Mouse (Mus musculus): ENCODE results near the gene Pygm.

Gene Pygm

DNA sequence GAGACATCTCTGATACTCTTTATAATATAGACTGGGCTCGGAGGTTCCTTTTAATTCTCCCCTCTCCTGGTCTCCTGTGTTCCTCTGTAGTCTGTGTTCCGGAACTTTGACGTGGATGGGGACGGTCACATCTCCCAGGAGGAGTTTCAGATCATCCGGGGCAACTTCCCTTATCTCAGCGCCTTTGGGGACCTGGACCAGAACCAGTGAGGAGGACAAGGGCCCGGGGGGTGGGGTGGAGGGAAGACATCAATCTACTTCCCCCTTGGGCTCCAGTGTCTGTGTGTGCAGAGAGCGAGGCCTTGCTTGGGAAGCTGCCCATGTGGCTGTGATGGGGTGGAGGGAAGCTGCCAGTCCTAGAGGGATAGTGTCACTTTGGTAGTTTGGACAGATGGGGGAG is 24.6 kb downstream of the Pygm start:
- DNase-seq (ENCODE audit: low spot score in 2 of 2): no peak

DNA sequence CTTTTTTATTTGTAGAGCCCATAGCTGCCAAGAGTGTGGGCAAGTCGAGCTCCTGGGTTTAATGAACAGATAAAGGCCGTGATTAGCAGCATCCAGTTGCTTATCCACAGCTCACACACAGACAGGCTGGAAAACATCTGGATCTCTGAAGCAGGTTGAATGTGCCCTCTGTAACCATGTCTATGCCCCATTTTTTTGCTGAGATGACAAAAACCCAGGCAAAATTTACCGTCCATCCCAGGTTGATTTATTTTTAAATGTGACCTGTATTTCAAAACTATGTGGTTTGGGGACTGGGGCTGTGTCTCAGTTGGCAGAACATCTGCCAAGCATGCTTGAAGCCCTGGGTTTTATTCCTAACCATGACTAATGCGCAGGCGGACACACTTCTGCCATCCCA is 25.0 kb downstream of the Pygm start:
- no peak for DNase-seq (ENCODE audit: low spot score in 2 of 2)

DNA sequence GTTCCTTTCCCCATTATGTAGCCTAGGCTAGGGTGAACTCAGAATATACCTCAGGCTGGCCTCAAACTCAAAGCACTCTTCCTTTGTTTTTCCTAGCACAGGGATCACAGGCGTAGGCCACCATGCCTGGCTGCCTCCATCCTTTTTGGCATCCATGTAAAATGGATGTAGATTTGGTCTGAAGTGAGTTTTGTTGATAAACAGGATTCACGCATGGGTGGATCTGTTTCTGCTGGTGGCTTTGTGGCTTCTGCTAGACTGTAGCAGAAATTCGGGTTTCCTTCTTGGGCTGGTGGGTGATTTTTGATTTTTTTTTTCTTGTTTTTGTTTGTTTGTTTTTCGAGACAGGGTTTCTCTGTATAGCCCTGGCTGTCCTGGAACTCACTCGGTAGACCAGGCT is 25.7 kb downstream of the Pygm start:
- no peak for DNase-seq (ENCODE audit: low spot score in 2 of 2)

DNA sequence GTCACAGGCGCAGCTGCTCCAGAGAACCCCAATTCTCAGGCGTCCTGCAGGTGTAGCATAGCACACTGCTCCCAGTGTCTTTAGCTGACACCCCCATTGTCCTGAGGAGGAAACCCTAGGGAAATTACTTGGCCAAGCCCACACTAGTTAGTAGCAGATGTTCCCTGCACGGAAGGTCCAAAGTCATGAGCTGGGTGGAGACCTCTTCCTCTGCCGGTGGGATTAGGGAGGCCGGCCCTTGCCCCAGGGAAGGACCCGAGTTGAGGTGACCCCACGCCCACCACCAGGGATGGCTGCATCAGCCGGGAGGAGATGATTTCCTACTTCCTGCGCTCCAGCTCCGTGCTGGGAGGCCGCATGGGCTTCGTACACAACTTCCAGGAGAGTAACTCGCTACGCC is 28.6 kb downstream of the Pygm start:
- DNase-seq (ENCODE audit: low spot score in 2 of 2): no peak

DNA sequence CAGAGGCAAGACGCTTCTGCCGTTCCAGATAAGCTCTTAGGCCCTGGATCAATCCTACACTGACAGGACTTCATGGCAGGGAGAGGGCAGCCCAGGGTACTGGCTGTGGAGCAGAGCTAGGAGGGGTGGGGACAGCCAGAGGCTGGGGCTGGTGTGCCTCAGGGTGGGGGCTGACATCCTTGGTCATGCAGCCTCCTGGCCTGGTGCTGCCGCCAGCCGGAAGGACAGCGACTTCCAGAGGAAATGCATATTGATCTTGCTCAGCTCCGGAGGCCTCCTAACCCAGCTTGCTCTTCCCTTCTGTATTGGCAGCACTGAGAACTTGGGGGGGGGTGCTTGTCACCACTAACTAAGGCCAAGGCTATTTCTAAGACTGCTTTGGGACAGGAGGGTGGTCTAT is 31.3 kb downstream of the Pygm start:
- no peak for DNase-seq (ENCODE audit: low spot score in 2 of 2)

GRCm38 (mm10) chr19:6416124-6416770 is 32.0 kb downstream of the Pygm start:
- no peak for DNase-seq (ENCODE audit: low spot score in 2 of 2)

- DNase-seq (ENCODE audit: low spot score in 2 of 2): no peak
These were observed 32.9 kb downstream of the Pygm start for GRCm38 (mm10) chr19:6416894-6417761.

- peak; percentile 75 to 88 for DNase-seq (ENCODE audit: low spot score in 2 of 2)
These were observed 34.2 kb downstream of the Pygm start, which contains the start of gene Nrxn2 for GRCm38 (mm10) chr19:6418233-6418879. Gene Nrxn2 (plus strand): TSS chr19:6418731.

GRCm38 (mm10) chr19:6418984-6419692 is 34.9 kb downstream of the Pygm start:
- no peak for DNase-seq (ENCODE audit: low spot score in 2 of 2)

GRCm38 (mm10) chr19:6419805-6420310 is 35.7 kb downstream of the Pygm start:
- DNase-seq (ENCODE audit: low spot score in 2 of 2): no peak

DNA sequence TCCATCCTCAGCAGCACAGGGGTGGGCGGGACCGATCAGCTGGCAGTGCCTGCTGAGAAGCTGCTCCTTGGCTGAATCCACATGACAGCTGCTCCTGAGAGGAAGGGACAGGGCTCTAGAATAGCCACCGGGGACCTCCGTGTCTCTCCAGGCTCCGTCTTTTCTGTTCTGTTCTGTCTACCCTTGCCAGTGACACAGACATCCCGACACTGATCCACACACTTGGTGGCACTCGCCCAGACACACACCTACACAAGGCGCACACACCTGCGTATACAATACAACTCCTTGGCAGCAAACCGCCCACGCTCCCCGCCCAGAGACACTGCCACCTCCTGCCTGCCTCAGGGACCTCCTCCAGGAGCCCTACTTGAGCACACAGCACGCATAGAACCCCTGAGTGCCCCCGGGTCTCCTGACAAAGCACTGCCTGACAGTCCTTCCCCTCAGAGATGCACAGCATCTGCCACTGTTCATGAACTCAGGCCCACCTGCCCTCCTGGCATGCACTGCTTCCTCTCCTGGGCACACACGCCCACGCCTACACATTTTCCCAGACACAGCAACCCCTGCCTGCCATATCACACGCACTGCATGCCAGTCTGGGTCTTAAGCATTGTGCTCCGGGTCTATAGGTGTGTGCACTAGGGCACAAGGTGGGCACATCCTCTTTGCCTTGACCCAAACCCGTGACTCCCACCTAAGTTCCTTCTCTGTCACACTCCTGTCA is 36.4 kb downstream of the Pygm start:
- no peak for DNase-seq (ENCODE audit: low spot score in 2 of 2)

DNA sequence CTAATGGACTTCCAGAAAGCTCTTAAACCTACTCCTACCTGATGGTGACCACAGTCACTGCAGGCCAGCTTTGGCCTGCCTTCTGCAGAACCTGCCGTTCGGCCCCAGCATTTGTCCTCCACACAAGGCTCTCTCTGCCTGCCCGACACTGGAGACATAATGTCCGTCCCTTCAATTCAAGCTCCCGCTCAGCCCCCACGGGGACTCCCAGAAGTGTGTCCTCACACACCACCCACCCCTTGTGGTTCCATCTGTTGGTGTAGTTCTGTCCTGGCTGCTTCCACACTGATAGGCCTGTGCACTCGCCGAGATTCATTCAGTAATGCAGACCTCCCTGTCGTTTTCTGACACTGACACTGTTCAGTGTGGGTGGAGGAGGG is 37.0 kb downstream of the Pygm start:
- no peak for DNase-seq (ENCODE audit: low spot score in 2 of 2)

DNA sequence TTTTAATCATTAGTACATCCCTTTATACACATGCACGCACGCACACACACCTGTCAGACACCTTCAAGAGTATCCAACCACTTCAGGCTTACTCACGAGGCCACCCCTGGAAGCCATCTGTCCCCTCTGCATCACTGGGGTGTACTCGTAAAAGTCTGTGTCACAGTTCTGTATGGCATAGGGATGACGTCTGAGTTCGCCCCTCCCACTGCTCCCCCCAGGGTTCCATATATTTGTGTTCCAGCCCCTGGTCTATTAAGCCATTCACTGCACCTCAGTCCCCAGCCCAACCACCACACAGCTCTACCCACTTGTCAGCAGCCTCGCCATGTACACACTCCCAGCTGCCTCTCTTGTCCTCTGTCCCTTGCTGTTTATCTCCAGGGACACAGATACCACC is 37.8 kb downstream of the Pygm start:
- no peak for DNase-seq (ENCODE audit: low spot score in 2 of 2)

GRCm38 (mm10) chr19:6423241-6423640 is 39.0 kb downstream of the Pygm start:
- no peak for DNase-seq (ENCODE audit: low spot score in 2 of 2)

GRCm38 (mm10) chr19:6424137-6424881 is 40.1 kb downstream of the Pygm start:
- no peak for DNase-seq (ENCODE audit: low spot score in 2 of 2)

GRCm38 (mm10) chr19:6425595-6425994 is 41.4 kb downstream of the Pygm start:
- no peak for DNase-seq (ENCODE audit: low spot score in 2 of 2)

DNA sequence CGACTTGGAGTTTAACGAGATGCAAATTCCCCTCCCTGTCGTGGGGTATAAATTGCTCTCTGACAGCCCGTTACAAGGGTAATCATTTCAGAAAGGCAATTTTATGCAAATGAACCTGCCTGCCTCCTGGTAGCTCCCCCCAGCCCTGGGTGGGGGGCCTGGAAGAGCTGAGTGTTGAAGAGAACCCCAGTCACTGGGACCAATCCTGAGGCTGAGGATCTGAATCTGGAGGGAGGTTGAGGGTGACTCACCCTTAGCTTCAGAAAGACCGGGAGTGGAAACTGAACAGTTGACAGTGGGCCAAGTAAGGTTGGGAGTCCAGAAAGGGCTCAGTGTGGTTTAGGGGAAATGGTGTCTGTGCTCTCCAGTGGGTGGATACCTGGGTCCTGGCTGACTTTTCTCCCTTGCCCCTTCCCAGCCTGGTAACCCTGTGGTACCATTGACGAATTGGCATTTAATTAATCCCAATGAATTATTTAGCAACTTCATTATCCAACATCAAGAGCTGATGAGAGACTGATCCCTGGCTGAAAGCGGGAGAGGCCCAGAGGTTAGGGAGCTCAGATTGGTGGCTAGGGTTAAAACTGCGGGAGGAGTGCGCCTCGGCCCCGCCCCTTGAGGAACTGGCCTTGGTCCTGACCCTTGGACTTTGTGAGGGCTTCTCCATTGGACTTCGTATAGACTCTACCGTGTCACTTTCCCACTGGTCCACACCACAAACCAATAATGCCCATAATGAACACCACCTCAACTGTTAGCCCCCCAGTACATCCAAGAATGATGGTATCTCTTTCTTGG is 42.7 kb downstream of the Pygm start:
- peak in 1 of 2 experiments; percentile 75 for DNase-seq (ENCODE audit: low spot score in 2 of 2)

DNA sequence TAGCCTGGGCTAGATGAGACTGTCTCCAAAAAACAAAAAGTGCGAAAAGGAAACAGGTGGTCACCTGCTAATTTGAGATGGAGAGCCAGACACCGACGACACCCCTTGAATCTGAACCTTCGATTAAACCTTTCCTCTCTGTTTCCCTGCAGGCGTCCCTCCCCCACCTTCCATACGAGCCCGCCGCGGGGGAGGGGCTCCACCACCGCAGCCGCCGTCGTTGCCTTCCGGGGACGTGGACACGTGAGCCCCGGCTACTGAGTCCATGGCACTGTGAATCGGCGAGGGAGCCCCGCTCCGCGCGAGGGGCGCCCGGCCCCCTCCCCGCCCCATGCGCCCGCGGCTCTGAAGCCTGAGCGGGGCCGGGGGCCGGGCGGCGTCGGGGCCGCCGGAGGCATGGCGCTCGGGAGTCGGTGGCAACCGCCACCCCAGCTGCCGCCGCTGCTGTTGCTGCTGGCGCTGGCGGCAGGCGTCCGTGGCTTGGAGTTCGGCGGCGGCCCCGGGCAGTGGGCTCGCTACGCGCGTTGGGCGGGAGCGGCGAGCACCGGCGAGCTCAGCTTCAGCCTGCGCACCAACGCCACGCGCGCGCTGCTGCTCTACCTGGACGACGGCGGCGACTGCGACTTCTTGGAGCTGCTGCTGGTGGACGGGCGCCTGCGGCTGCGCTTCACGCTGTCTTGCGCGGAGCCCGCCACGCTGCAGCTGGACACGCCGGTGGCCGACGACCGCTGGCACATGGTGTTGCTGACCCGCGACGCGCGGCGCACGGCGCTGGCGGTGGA is 43.6 kb downstream of the Pygm start:
- DNase-seq (ENCODE audit: low spot score in 2 of 2): no peak
